Mouse (Mus musculus): ENCODE measurements around the gene Ncf1.

GRCm38 (mm10) chr5:134244890-134245289 lies 15.5 kb upstream of the Ncf1 start:
- TF ChIP-seq POLR2A (IDR thresholded peaks at IDR 0.05; ENCODE audit: extremely low read depth, insufficient read depth, low read length) (no peak), CTCF (IDR thresholded peaks at IDR 0.05; ENCODE audit: extremely low read depth, insufficient read depth, low read length) (no peak)
